Mouse (Mus musculus) layer of hippocampus, adult 8-10 months (tissue): ENCODE measurements around the gene Foxp3. TPM values are rescaled to one million over a fixed set of nuclear protein-coding genes. Genes with fewer than 3 reads are reported as not detected.

Experiments
- DNase-seq, 2 experiments: peaks; one replicate each; pipeline ENCODE4 v3.0.0; 2022; ENCODE audit warnings: low spot score in 2 of 2
- total RNA-seq, 4 experiments: library from RNA; stranded (reverse); gene quantifications; 2 replicates each; pipeline ENCODE4 v1.2.4; 2022

Foxp3 gene
- total RNA-seq, 4 experiments from 2014 or later: 0.09 TPM; not detected in 3

DNA sequence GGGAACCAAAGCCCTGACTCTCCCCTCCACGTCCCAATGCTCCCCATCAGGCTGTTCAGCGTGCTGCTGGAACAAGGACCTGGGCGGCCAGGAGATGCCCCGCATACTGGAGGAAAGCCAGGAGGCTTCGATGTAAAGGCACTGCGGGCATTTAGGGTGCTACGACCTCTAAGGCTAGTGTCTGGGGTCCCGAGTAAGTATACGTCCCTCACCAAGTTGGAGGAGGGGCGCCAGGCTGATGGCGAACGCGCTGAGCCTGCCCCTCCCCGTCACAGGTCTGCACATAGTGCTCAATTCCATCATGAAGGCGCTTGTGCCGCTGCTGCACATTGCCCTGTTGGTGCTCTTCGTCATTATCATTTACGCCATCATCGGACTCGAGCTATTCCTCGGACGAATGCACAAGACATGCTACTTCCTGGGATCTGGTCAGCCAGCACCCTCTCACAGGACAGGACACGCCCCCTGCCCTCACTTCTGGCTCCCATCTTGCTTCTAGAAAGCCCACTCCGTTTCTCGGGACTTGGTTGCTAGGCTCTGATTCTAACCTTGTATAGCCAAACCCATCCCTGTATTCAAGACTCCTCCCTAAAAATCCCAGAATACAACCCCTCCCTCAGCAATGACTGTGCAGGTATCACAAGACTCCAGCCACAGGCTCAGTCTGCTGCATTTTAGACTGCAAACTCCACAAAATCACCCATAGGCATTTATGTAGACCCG is 37.3 kb downstream of the Foxp3 start:
- peak; percentile 10 to 14 for DNase-seq

GRCm38 (mm10) chrX:7617889-7618551 is 44.6 kb downstream of the Foxp3 start:
- DNase-seq: no peak

- DNase-seq: no peak
Measured at GRCm38 (mm10) chrX:7632560-7632959, 59.1 kb downstream of the Foxp3 start.

- no peak for DNase-seq
Measured at GRCm38 (mm10) chrX:7635101-7635500, 61.7 kb downstream of the Foxp3 start.

- peak; percentile 74 to 86 for DNase-seq
Measured at GRCm38 (mm10) chrX:7638401-7639091, 65.1 kb downstream of the Foxp3 start, which contains the start of gene Syp. Gene Syp, plus strand, starts transcription at chrX:7638471.

DNA sequence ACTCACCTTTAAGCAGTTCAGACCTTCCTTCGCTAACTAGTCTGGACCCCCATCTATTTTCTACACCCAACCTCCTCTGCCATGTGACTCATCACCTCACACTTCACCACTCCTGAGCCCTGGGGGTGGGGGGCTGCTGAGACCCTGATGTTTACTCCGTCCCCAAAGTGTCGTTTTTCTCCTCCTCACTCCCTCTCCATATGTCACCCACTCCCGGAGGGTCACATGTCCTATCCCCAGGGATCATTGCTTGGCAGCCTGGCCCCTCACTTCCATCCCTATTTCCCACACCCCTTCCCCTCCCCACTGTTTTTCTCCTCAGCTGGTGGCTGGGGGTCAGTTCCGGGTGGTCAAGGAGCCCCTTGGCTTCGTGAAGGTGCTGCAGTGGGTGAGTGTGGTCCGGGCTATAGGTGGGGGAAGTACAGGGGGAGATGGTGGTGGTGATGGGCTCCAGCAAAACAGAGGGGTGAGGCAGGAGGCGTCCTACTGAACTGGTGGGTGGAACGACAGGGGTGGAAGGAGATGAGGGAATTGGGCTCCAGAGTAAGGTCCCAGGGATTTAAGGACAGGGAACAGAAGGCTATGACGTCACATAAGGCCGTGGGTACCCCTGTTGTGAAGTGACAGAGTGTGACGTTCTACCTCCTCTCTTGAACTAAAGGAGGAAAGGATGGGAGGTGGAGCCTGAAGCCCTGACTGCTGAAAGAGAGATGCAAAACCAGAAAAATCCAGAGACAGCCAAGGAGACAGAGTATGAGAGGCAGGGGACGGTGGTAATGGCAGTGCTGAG is 66.3 kb downstream of the Foxp3 start:
- DNase-seq: no peak

GRCm38 (mm10) chrX:7640785-7641184 is 67.3 kb downstream of the Foxp3 start:
- no peak for DNase-seq

Other genes with a start within 250 kb of the Foxp3 start
- 10 to 100 TPM; 13.6 to 15.9 (median 15.4) TPM for gene Usp27x, start 197.8 kb upstream of the Foxp3 start, total RNA-seq
- gene Ppp1r3f, start 639 bp downstream of the Foxp3 start, total RNA-seq: 10 to 100 TPM; 16.1 to 20.2 (median 17.2) TPM
- 10 to 100 TPM; 20.7 to 25.7 (median 23.1) TPM for gene Ccdc22, start 31.9 kb downstream of the Foxp3 start, total RNA-seq
- under 1 TPM in 1 of 4 experiments, not detected in 3; 0.34 TPM for gene Cacna1f, start 33.4 kb downstream of the Foxp3 start, total RNA-seq
- gene Syp, start 64.8 kb downstream of the Foxp3 start, total RNA-seq: 1,000 to 10,000 TPM; 1,661 to 2,111 (median 1,867) TPM
- gene Prickle3, start 83.6 kb downstream of the Foxp3 start, total RNA-seq: 1 to 10 TPM in 3 of 4 experiments, under 1 TPM in 1; 0.70 to 2.3 (median 1.9) TPM
- gene Plp2, start 97.7 kb downstream of the Foxp3 start, total RNA-seq: 1 to 10 TPM; 4.6 to 7.8 (median 6.0) TPM
- gene Magix, start 107.6 kb downstream of the Foxp3 start, total RNA-seq: under 1 TPM; 0.23 to 0.36 (median 0.30) TPM
- 10 to 100 TPM; 33.2 to 39.4 (median 35.8) TPM for gene Gpkow, start 123.5 kb downstream of the Foxp3 start, total RNA-seq
- 10 to 100 TPM; 55.6 to 68.4 (median 62.7) TPM for gene Wdr45, start 140.7 kb downstream of the Foxp3 start, total RNA-seq
- not detected for gene Gm45208, start 148.6 kb downstream of the Foxp3 start, total RNA-seq
- 100 to 1,000 TPM in 2 of 4 experiments, 10 to 100 TPM in 2; 90.4 to 101 (median 96.8) TPM for gene Praf2, start 154.8 kb downstream of the Foxp3 start, total RNA-seq
- 10 to 100 TPM; 12.4 to 21.4 (median 17.2) TPM for gene Ccdc120, start 177.3 kb downstream of the Foxp3 start, total RNA-seq
- gene Tfe3, start 188.9 kb downstream of the Foxp3 start, total RNA-seq: 10 to 100 TPM; 31.8 to 34.9 (median 32.7) TPM
- gene Gripap1, start 216.1 kb downstream of the Foxp3 start, total RNA-seq: 100 to 1,000 TPM in 3 of 4 experiments, 10 to 100 TPM in 1; 97.8 to 120 (median 109) TPM
- gene Kcnd1, start 248.6 kb downstream of the Foxp3 start, total RNA-seq: 10 to 100 TPM in 2 of 4 experiments, 1 to 10 TPM in 2; 8.8 to 11.8 (median 10.1) TPM